Mouse (Mus musculus): ENCODE results near the gene Carns1. TPM values are rescaled to one million over a fixed set of nuclear protein-coding genes. Genes with fewer than 3 reads are reported as not detected.
"Not testable (repeated sequence)": the region's sequence is repeated elsewhere in the genome, so short reads cannot be mapped to it uniquely, and the experiment has no call there.

Gene Carns1
- polyA plus RNA-seq, 1 experiment from 2014 or later = 2.5 TPM

DNA sequence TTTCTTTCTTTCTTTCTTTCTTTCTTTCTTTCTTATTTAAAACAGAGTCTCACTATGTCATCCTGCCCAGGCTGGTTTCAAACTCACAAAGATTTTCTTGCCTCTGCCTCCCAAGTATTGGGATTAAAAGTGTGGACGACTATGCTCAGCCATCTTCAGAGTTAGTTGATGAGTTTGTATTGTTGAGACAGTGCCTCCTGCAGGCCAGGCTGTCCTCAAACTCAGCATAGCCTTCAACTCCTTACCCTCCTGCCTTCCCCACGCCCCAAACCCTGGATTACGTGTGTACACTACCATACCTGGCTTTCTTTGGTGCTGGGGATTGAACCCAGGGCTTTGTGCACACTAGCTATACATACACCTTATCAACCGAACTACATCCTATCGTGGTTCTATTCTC lies 38.8 kb downstream of the Carns1 start:
- no peaks in the 10 kb centered on the region for H3K9me3 ChIP-seq (replicated peaks)
- 74% methylated on average over 5 of the region's 5 CpGs for WGBS

DNA sequence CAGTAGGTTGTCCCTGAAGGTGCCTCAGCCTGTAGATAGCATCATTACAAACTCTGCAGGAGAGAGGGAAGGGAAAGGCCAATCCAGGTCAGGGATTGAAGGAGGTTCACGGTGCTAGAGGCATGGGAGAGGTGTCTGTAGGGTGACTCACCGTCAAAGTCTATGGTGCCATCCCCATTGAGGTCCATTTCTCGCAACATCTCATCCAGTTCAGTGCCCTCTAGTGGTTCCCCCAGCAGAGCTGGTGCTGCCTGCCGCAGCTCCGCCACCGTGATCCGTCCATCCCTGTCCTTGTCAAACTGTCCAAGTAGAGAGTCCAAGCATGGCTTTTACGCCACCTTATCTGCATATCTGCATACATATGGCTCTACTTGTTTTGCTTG lies 39.3 kb downstream of the Carns1 start:
- H3K9me3 ChIP-seq (replicated peaks) = not testable (repeated sequence)

More for the DNA sequence above, 38.8 kb downstream of the Carns1 start:
- Histone ChIP-seq H3K27me3 (replicated peaks) (peaks cover 8% of the 10 kb centered on the region), H3K36me3 (peaks cover 19% of the 10 kb centered on the region), H3K9ac (no peak overlapping the region), H3K27ac (ENCODE audit: poor library complexity, severe bottlenecking) (no peak overlapping the region), H3K4me2 (no peak overlapping the region), H3K4me1 (replicated peaks) (no peaks in the 10 kb centered on the region), H3K4me3 (no peak overlapping the region)
- ATAC-seq (ENCODE audit: insufficient number of reproducible peaks, low FRiP score) = no peak

DNA sequence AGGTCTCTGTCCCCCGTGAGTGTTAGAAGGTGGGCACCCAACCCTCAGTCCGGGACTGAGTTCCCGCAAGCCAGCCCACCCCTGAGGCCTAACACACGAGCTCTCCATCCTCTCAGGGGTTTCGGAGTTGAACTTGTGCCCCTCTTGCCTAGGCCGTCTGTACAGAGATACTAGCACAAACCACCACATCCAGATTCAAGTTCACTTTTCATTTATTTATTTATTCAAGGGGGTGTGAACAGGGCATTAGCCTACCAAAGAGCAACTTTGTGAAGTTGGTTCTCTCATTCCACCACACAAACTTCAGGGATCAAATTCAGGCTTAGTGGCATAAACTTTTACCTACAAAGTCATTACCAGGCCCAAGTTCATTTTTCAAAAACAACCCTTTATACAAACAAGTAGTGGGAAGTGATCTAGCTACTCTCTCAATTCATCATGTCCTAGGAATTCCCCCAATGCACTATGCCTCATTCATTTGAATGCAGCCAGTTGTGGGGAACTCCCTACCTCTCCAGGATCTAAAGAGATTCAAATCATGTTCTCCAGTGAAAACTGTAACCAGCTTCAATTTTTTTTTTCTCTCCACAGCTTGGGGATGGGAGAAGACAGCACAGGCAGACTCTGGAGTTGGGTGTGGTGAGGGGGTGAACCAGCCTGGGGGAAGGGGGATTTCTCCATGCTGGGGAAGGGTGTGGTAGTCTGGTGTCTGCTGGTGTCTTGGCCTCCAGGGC lies 39.9 kb downstream of the Carns1 start:
- H3K27me3 ChIP-seq (replicated peaks); H3K27ac ChIP-seq (ENCODE audit: poor library complexity, severe bottlenecking); H3K4me1 ChIP-seq (replicated peaks); ATAC-seq (ENCODE audit: insufficient number of reproducible peaks, low FRiP score); H3K9ac ChIP-seq; H3K9me3 ChIP-seq (replicated peaks); H3K4me3 ChIP-seq; H3K4me2 ChIP-seq: not testable (repeated sequence)
- 72% methylated on average over 6 of the region's 6 CpGs for WGBS
- peaks cover 28% of the 10 kb centered on the region for H3K36me3 ChIP-seq

More for the DNA sequence above, 39.3 kb downstream of the Carns1 start:
- H3K27ac ChIP-seq (ENCODE audit: poor library complexity, severe bottlenecking); H3K9ac ChIP-seq; H3K27me3 ChIP-seq (replicated peaks); H3K4me1 ChIP-seq (replicated peaks); H3K4me3 ChIP-seq; ATAC-seq (ENCODE audit: insufficient number of reproducible peaks, low FRiP score); H3K4me2 ChIP-seq: not testable (repeated sequence)
- H3K36me3 ChIP-seq = peaks cover 24% of the 10 kb centered on the region
- WGBS = 17% methylated on average over 8 of the region's 8 CpGs

DNA sequence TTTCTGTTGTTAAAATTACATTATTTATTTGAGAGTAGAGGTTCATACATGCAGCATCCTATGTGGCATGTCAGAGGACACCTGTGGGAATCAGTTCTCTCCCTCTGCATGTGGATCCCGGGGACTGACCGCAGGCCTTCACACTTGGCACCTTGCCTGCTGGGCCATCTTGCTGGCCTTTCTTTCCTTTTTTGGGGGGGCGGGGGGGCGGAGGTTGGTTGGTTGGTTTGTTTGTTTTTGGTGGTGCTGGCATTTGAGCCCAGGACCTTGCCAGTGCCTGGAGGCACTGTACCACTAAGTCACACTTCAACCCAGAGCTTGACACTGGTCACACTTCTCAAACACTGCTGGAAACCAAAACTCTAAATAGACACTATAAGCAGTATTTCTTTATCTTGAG lies 40.9 kb downstream of the Carns1 start:
- peaks cover 9% of the 10 kb centered on the region for H3K4me1 ChIP-seq (replicated peaks)
- no peaks in the 10 kb centered on the region for H3K9me3 ChIP-seq (replicated peaks)
- H3K9ac ChIP-seq = no peak overlapping the region
- no peak overlapping the region for H3K4me3 ChIP-seq
- H3K4me2 ChIP-seq = no peak overlapping the region
- H3K36me3 ChIP-seq = peaks cover 38% of the 10 kb centered on the region
- no peak for ATAC-seq (ENCODE audit: insufficient number of reproducible peaks, low FRiP score)
- 78% methylated on average over 4 of the region's 4 CpGs for WGBS
- no peak overlapping the region for H3K27ac ChIP-seq (ENCODE audit: poor library complexity, severe bottlenecking)
- peaks cover 8% of the 10 kb centered on the region for H3K27me3 ChIP-seq (replicated peaks)

DNA sequence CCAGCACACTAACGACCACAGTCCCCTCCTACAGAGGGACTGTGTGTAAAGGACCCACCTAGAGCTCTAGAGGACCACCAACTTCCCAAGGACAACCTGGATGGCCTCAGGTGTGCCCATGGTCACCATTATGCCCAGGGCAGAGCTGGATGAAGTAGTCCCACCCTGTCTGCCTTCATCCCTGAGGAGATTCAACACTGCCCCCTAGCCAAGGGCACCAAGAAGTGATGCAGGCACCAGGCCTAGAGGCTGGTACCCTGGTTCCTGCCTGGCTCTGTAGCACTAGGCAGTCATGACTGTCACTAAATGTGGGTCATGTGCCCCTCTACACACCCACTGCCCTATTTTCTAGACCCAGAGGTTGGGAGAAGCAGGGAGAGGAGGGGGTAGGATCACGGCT lies 43.5 kb downstream of the Carns1 start:
- Histone ChIP-seq H3K27ac (ENCODE audit: poor library complexity, severe bottlenecking) (no peak overlapping the region), H3K27me3 (replicated peaks) (no peaks in the 10 kb centered on the region), H3K4me3 (no peak overlapping the region), H3K9me3 (replicated peaks) (no peaks in the 10 kb centered on the region), H3K9ac (no peak overlapping the region), H3K4me1 (replicated peaks) (peaks cover 18% of the 10 kb centered on the region), H3K4me2 (no peak overlapping the region), H3K36me3 (peaks cover 57% of the 10 kb centered on the region)
- no peak for ATAC-seq (ENCODE audit: insufficient number of reproducible peaks, low FRiP score)
- 83% methylated on average over 2 of the region's 2 CpGs for WGBS

DNA sequence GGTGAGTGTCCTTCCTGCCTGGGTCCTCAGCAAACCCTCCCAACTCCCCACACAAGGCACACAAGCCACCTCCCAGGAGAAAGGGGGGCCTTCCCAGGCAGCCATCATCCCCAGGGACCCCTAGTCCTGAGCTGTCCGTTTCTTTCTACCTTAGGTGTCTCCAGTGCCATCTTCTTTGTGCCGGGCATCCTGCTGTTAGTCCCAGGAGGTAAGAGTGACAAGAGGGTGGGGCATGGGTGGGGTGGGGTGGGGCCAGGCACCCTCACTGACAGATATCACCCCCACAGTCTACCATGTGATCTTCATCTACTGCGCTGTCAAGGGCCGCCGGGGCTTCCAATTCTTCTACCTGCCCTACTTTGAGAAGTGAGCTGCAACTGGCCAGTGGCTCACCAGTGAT lies 44.2 kb downstream of the Carns1 start:
- Histone ChIP-seq H3K4me3 (no peak overlapping the region), H3K27ac (ENCODE audit: poor library complexity, severe bottlenecking) (no peak overlapping the region), H3K9ac (no peak overlapping the region), H3K4me2 (no peak overlapping the region), H3K36me3 (peaks cover 57% of the 10 kb centered on the region), H3K9me3 (replicated peaks) (no peaks in the 10 kb centered on the region), H3K4me1 (replicated peaks) (peaks cover 22% of the 10 kb centered on the region), H3K27me3 (replicated peaks) (no peaks in the 10 kb centered on the region)
- 82% methylated on average over 5 of the region's 5 CpGs for WGBS
- ATAC-seq (ENCODE audit: insufficient number of reproducible peaks, low FRiP score) = peak; percentile 37; the same call in 1 of the 2 replicates

DNA sequence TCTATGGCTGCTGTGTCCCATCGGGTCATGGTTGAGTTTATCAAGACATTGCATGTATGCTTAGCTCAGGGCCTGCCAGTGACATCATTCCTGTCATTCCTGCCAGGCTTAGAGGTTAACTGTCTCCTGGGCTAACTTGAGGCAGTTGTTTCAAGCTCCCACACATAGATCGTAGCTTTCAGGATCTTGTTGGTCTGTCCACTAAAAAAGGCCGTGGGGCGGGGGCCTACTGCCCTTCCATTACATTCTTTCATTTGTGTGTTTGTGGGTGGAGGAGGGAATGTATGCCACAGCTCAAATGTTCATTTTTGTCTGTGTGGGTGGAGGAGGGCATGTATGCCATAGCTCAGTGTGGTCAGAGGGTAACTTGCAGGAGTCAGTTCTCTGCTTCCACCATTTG lies 45.2 kb downstream of the Carns1 start:
- Histone ChIP-seq H3K4me1 (replicated peaks) (peaks cover 23% of the 10 kb centered on the region), H3K4me3 (no peak overlapping the region), H3K27ac (ENCODE audit: poor library complexity, severe bottlenecking) (no peak overlapping the region), H3K27me3 (replicated peaks) (no peaks in the 10 kb centered on the region), H3K9ac (no peak overlapping the region), H3K36me3 (peaks cover 57% of the 10 kb centered on the region), H3K4me2 (no peak overlapping the region), H3K9me3 (replicated peaks) (no peaks in the 10 kb centered on the region)
- 64% methylated on average over 4 of the region's 4 CpGs for WGBS
- ATAC-seq (ENCODE audit: insufficient number of reproducible peaks, low FRiP score) = no peak

DNA sequence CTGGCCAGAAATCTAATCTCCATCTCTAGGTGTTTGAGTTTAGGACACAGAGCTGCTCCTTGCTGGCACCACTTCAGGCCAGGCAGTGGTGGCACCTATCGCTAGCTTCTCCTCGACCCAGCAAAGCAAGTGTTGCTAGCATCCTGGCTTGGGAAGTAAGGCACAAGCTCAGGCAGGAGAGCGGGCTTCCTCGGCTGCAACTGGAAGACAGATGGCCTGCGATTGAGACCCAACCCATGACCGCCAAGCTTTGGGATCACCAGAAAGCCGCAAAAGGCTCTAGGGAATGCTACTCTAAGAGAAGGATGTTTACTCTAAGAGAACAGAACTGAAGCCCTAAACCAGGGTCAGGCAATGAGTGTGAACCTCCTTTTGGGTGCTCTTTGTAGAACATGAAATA lies 45.8 kb downstream of the Carns1 start:
- Histone ChIP-seq H3K9me3 (replicated peaks) (no peaks in the 10 kb centered on the region), H3K4me1 (replicated peaks) (peaks cover 24% of the 10 kb centered on the region), H3K36me3 (peaks cover 57% of the 10 kb centered on the region), H3K27me3 (replicated peaks) (no peaks in the 10 kb centered on the region), H3K4me2 (no peak overlapping the region), H3K9ac (no peak overlapping the region), H3K4me3 (no peak overlapping the region), H3K27ac (ENCODE audit: poor library complexity, severe bottlenecking) (no peak overlapping the region)
- WGBS = 92% methylated on average over 7 of the region's 7 CpGs
- ATAC-seq (ENCODE audit: insufficient number of reproducible peaks, low FRiP score) = no peak

DNA sequence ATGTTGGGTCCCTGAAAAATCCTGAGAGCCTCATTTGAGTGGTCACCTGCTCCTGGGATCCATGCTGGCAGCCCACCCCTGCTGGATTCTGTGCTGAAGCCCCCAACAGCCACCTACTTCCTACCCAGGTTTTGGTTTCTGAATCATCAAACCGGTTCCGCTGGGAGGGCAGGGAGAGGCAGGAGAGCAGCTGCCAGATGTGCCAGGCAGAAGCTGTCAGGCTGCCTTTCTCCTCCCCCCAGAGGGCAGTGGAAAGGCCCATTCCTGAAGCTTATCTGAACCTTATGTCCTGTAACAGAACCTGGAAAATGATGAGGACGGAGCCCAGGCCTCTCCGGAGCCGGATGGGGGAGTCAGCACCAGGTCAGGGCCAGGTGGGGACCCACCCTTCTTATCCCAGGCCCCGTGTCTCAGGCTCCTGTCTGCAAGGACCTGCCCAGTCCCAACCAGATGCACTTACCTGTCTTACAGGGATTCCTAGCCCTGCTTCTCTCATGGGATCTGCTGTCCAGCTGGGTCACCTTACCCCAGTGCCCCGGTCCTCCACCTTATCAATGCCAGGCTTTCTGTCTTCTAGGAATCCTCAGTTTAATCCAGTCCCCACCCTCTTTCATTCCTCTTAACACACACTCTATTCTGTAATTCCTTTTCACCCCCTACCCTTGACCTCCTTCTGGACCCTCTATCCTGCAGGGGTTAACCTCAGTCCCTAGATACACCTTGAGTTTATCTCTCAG lies 48.4 kb downstream of the Carns1 start:
- Histone ChIP-seq H3K9ac (peak overlapping the region; percentile 86), H3K4me3 (peak overlapping the region; percentile 71), H3K27ac (ENCODE audit: poor library complexity, severe bottlenecking) (no peak overlapping the region), H3K9me3 (replicated peaks) (no peaks in the 10 kb centered on the region), H3K27me3 (replicated peaks) (no peaks in the 10 kb centered on the region), H3K4me1 (replicated peaks) (peaks cover 24% of the 10 kb centered on the region), H3K4me2 (peak overlapping the region; percentile 77), H3K36me3 (peaks cover 42% of the 10 kb centered on the region)
- ATAC-seq (ENCODE audit: insufficient number of reproducible peaks, low FRiP score) = no peak
- 58% methylated on average over 7 of the region's 7 CpGs for WGBS

DNA sequence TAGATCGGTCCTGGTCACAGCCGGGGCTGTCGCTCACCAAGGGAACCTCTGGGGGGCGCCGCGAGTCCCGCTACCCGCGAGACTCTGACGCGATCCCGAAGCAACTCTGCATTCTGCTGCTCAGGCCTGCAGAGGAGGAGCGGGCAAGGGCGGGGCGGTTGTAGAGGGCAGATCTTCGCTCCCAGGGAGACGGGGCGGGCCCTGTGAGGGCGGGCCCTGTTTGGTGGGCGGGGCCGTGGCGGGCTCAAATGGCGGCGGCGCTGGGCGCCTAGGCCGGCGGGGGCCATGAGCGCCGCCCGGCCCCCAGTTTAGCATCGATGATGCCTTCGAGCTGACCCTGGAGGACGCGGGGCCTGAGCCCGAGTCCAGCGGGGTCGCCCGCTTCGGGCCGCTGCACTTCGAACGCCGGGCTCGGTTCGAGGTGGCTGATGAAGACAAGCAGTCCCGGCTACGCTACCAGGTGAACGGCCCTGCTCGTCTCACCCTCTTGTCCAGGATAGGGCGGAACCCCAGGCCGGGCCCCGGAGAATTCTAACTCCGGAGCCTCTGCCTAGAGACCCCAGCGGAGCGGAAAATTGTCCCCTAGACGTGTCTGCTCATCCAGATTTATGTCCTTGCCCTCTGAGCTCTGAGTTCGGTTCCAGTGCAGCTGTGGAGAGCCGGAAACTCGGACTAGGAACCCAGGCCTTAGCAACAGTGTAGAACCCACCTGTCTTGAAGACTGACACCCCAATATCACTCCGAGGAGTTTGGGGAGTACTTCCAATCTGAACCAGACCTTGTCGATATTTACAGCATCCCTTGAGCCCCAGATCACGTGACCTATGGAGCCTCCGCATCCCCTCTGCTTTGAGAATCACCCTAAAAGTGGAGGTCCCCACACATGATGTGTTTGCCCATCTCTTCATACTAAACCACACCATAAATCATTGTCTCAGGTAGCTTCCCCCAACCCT lies 49.3 kb downstream of the Carns1 start, which contains the start of gene Aip:
Gene Aip, minus strand, starts transcription at position 118 of the 956 bp plus-strand sequence.
- Histone ChIP-seq H3K9ac (peak within 1 kb of the TSS; percentile 86), H3K9me3 (replicated peaks) (no peaks in the 10 kb centered on the region)
- under 1% methylated on average over 64 of the region's 64 CpGs for WGBS

DNA sequence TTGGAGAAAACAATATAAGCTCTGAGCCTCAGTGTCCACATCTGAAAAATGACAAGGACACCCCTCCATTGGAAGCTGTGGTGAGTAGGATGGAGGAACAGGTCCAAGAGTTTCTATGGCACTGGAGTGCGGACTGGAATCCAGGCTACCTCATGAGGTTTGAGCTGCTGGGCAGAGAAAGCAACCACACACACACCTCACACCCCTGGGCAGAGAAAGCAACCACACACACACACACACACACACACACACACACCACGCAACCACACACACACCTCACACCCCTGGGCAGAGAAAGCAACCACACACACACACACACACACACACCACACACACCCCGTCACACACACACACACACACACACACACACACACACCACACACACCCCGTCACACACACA lies 50.0 kb downstream of the Carns1 start:
- Histone ChIP-seq H3K9ac (peak overlapping the region; percentile 62), H3K36me3 (peaks cover 28% of the 10 kb centered on the region), H3K4me2 (peak overlapping the region; percentile 77), H3K4me1 (replicated peaks) (peaks cover 32% of the 10 kb centered on the region), H3K4me3 (peak overlapping the region; percentile 71)
- 39% methylated on average over 2 of the region's 4 CpGs for WGBS
- H3K27me3 ChIP-seq (replicated peaks); H3K9me3 ChIP-seq (replicated peaks); H3K27ac ChIP-seq (ENCODE audit: poor library complexity, severe bottlenecking): not testable (repeated sequence)
- peak; percentile 16 for ATAC-seq (ENCODE audit: insufficient number of reproducible peaks, low FRiP score)

More for the DNA sequence above, 49.3 kb downstream of the Carns1 start, which contains the start of gene Aip:
- peaks cover 25% of the 10 kb centered on the region for H3K4me1 ChIP-seq (replicated peaks)
- H3K36me3 ChIP-seq = peaks cover 33% of the 10 kb centered on the region
- 0 out of 2 replicates have a peak within 1 kb of the TSS, but pooled peaks have one; percentile 11 for H3K27ac ChIP-seq (ENCODE audit: poor library complexity, severe bottlenecking)
- H3K4me2 ChIP-seq = peak within 1 kb of the TSS; percentile 77
- no peaks in the 10 kb centered on the region for H3K27me3 ChIP-seq (replicated peaks)
- peak within 1 kb of the TSS; percentile 71 for H3K4me3 ChIP-seq
- ATAC-seq (ENCODE audit: insufficient number of reproducible peaks, low FRiP score) = peak; percentile 96
